Mouse (Mus musculus): ENCODE data around the gene Gli1.

DNA sequence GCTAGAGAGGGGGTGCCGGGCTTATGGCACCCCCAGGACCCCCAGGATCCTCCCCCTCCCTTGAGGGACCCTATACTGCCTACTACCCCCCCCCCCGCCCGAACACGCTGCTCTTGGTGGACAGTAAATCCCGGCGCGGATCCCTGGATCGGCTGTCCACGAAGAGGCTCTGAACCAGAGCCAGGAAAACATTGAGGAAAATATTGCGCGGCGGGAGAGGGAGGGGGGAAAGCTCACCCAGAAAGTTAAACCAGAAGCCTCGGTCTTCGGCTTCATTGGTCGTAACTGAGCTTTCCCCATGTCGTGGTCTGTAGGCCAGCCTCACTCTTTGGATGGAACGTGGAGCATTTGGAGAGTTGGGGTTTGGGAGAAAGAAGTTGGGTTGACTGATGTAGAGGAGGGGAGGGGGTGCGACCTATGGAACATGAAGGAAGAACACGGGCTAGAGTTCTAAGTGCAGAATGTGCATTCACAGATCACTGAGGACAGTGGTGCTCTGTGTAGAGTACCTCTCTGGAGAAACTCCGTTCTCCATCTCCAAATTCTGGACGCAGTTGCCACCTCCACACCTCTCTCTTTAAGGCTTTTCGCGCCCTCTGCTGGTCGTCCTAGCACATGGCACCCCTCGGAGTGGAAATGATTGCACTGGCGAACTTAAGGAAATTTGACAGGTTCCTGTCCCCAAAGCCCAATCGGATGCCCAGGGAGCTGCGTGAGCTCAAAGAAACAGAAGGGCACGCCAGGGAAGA lies at the start of gene Gli1:
- TF ChIP-seq GATA1 (IDR thresholded peaks at IDR 0.05; ENCODE audit: low read length), result no peak
- no peak for TF ChIP-seq TAL1 (IDR thresholded peaks at IDR 0.05; ENCODE audit: low read length)
